Mouse (Mus musculus): ENCODE measurements at regions not wholly inside any gene's neighbourhood (a gene's known extent, or its start where the extent isn't known, plus 50 kb on each side); places are given as distances from the start of the nearest gene placed in this dataset.
"Not testable (repeated sequence)": the region's sequence is repeated elsewhere in the genome, so short reads cannot be mapped to it uniquely, and the experiment has no call there.

DNA sequence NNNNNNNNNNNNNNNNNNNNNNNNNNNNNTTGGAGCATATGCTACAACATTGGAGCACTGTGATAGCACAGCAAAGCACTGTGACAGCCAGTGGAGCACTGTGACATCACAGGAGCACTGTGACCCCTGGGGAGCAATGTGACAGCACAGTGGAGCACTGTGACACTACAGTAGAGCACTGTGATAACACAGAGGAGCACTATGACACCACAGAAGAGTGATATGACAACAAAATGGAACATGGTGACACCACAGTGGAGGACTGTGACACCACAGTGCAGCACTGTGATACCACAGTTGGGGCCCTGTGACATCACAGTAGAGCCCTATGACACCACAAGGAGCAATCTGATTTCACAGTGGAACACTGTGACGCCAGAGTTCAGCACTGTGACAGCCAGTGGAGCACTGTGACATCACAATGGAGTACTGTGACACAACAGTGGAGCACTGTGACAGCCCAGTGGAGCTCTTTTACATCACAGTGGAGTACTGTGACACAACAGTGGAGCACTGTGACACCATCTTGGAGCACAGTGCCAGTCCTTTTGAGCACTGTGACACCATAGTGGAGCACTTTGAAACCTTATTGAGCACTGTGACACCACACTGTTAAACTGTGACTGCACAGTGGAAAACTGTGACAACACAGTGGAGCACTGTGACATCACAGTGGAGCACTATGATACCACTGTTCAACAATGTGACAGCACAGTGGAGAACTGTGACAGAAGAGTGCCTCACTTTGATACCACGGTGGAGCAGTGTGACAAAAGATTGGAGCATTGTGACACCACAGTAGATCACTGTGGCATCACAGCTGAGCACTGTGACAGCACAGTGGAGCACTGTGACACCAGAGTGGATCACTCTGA lies 116.9 kb upstream of the Vmn1r2 start:
- DNase-seq (ENCODE audit: low spot score) = no peak

GRCm38 (mm10) chr4:3050847-3051135 lies 116.3 kb upstream of the Vmn1r2 start:
- DNase-seq (ENCODE audit: low spot score) = no peak

GRCm38 (mm10) chr4:3051212-3051611 lies 115.9 kb upstream of the Vmn1r2 start:
- peak; percentile 0 for DNase-seq (ENCODE audit: low spot score)

DNA sequence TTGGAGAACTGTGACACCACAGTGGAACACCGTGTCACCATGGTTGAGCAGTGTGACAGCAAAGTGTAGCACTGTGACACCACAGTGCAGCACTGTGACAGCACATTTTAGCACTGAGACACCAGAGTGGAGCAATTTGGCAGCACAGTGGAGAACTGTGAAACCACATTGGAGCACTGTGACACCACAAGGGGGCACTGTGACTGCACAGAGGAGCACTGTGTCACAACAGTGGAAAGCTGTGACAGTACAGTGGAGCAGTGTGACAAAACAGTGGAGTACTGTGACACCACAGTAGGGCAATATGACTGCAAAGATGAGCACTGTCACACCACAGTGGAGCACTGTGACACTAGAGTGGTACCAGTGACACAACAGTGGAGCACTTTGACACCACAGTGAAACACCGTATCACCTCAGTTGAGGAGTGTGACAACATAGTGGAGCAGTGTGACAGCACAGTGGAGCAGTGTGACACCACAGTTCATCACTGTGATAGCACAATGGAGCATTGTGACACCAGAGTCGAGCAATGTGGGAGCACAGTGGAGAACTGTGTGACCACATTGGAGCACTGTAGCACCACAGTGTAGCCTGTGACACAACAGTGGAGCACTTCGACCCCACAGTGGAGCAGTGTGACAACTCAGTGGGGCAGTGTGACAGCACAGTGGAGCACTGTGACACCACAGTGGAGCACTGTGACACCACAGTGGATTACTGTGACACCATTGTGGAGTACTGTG lies 114.6 kb upstream of the Vmn1r2 start:
- peak; percentile 1 for DNase-seq (ENCODE audit: low spot score)

DNA sequence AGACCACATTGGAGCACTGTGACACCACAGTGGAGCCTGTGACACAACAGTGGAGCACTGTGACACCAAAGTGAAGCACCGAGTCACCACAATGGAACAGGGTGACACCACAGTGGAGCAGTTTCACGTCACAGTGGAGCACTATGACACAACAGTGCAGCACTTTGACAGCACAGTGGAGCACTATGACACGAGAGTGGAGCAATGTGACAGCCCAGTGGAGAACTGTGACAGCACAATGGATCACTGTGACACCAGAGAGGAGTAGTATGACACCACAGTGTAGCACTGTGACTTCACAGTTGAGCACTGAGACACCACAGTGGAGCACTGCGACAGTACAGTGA lies 114.1 kb upstream of the Vmn1r2 start:
- peak; percentile 2 for DNase-seq (ENCODE audit: low spot score)

DNA sequence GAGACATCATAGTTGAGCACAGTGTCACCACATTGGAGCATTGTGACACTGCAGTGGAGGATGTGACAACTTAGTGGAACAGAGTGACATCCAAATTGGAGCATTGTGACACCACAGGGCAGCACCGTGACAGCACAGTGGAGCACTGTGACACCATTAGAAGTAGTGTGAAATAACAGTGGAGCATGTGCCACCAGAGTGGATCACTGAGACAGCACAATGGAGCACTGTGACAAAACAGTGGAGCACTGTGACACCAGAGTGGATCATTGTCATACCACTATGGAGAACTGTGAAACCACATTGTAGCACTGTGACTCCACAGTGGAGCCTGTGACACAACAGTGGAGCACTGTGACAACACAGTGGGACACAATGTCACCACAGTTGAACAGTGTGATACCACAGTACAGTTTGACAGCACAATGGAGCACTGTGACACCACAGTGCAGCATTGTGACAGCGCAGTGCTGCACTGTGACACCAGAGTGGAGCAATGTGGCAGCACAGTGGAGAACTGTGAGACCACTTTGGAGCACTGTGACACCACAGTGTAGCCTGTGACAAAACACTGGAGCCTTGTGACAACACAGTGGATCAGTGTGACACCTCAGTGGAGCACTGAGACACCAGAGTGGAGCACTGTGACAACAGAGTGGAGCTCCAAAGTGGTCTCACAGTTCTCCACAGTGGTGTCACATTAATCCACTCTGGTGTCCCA lies 113.5 kb upstream of the Vmn1r2 start:
- DNase-seq (ENCODE audit: low spot score) = no peak

GRCm38 (mm10) chr4:3054886-3055285 lies 112.2 kb upstream of the Vmn1r2 start:
- DNase-seq (ENCODE audit: low spot score) = no peak

- DNase-seq (ENCODE audit: low spot score) = no peak
These were observed 111.7 kb upstream of the Vmn1r2 start for GRCm38 (mm10) chr4:3055396-3055795.

GRCm38 (mm10) chr4:3059511-3060054 lies 107.5 kb upstream of the Vmn1r2 start:
- DNase-seq (ENCODE audit: low spot score) = peak; percentile 0

GRCm38 (mm10) chr4:3062027-3062605 lies 105.0 kb upstream of the Vmn1r2 start:
- no peak for DNase-seq (ENCODE audit: low spot score)

DNA sequence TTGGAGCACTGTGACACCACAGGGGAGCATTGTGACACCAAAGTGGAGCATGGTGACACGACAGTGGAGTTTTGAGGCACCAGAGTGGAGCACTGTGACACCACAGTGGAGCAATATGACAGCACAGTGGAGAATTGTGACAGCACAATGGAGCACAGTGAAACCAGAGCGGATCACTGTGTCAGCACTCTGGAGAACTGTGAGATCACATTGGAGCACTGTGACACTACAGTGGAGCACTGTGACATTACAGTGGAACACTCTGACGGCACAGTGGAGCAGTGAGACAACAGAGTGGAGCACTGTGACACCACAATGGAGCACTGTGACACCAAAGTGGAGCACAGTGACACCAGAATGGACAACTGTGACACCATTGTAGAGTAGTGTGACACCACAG lies 103.2 kb upstream of the Vmn1r2 start:
- no peak for DNase-seq (ENCODE audit: low spot score)

- DNase-seq (ENCODE audit: low spot score) = no peak
These were observed 102.5 kb upstream of the Vmn1r2 start for GRCm38 (mm10) chr4:3064571-3064970.

DNA sequence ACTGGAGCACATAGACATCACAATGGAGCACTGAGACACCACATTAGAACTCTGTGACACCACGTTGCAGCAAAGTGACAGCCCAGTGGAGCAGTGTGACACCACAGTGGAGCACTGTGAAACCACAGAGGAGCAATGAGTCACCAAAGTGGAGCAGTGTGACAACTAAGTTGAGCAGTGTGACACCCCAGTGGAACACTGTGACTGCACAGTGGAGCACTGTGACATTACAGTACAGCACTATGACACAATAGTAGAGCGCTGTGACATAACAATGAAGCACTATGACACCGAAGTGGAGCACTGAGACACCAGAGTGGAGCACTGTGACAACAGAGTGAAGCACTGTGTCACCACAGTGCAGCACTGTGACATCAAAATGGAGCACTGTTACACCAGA lies 101.8 kb upstream of the Vmn1r2 start:
- not testable (repeated sequence) for DNase-seq (ENCODE audit: low spot score)

DNA sequence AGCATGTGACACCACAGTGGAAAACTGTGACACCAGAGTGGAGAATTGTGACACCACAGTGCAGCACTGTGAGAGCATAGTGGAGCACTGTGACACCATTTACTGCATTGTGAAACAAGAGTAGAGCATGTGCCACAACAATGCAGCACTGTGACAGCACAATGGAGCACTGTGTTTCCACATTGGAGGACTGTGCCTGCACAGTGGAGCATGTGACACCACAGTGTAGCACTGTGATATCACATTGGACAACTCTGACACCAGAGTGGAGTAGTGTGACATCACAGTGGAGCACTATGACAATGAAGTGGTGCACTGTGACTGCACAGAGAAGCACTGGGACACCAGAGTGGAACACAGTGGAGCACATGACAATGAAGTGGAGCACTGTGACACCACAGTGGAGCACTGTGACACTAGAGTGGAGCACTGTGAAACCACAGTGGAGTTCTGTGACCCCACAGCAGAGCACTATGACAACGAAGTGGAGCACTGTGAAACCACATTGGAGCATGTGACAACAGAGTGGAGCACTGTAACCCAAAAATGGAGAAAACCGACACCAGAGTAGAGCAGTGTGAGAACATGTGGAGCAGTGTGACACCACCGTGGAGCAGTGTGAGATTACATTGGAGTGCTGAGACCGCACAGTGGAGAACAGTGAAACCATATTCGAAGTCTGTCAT lies 100.9 kb upstream of the Vmn1r2 start:
- no peak for DNase-seq (ENCODE audit: low spot score)

GRCm38 (mm10) chr4:3067265-3067664 lies 99.9 kb upstream of the Vmn1r2 start:
- DNase-seq (ENCODE audit: low spot score) = peak; percentile 0

DNA sequence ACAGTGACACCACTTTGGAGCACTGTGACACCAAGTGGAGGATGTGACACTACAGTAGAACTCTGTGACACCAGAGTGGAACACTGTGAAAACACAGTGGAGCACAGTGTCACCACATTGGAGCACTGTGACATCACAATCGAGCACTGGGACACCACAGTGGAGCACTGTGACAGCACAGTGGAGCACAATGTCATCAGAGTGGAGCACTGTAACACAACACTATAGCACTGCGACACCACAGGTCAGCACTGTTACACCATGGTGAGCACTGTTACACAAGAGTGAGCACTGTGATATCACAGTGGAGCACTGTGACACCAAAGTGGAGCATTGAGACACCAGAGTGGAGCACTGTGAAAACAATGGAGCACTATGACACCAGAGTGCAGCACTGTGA lies 99.5 kb upstream of the Vmn1r2 start:
- DNase-seq (ENCODE audit: low spot score) = peak; percentile 24

DNA sequence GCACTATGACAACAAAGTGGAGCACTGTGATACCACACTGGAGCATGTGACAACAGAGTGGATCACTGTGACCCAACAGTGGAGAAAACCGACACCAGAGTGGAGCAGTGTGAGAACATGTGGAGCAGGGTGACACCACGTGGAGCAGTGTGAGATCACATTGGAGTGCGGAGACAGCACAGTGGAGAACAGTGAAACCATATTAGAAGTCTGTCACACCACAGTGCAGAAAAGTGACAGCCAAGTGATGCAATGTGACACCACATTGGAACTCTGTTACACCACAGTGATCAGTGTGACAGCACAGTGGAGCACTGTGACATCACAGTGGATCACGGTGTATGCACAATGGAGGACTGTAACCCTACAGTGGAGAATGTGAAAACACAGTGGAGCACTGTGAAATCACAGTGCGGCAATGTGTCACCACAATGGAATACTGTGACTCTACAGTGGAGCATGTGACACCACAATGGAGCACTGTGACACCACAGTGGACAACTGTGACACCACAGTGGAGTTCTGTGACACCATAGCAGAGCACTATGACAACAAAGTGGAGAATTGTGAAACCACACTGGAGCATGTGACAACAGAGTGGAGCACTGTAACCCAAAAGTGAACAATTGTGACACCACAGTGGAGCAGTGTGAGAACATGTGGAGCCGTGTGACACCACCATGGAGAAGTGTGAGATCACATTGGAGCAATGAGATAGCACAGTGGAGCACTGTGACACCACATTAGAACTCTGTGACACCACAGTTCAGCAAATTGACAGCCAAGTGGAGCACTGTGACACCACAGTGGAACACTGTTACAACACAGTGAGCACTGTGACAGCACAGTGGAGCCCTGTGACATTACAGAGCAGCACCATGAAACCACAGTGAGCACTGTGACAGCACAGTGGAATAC lies 98.6 kb upstream of the Vmn1r2 start:
- DNase-seq (ENCODE audit: low spot score) = no peak

GRCm38 (mm10) chr4:3069341-3069740 lies 97.8 kb upstream of the Vmn1r2 start:
- DNase-seq (ENCODE audit: low spot score) = no peak

DNA sequence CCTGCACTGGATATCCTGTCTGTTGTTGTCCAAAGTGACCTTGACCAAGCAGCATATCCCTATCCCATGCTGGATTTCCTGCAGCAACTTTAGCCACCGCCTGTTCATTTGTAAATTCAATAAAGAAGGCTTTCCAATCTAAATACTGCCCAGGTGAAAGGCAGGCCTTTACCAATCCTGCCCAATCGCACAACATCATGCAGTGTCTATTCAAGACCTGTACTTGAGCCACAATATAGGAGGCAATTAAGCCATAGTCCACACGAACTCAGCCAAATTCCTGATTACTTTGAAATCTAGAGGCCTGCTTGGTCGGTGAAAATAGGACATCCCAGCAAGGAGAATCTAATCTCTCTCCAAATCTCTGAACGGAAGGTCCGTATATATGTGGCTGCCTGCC lies 95.8 kb upstream of the Vmn1r2 start:
- not testable (repeated sequence) for DNase-seq (ENCODE audit: low spot score)

DNA sequence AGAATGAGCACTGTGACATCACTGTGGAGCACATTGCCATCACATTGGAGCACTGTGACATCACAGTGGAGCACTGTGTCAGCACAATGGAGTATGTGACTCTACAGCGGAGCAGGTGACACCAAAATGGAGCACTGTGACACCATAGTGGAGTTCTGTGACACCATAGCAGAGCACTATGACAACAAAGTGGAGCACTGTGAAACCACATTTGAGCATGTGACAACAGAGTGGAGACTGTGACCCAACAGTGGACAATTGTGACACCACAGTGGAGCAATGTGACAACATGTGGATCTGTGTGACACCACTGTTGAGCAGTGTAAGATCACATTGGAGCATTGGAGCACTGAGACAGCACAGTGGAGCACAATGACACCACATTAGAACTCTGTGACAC lies 87.2 kb upstream of the Vmn1r2 start:
- DNase-seq (ENCODE audit: low spot score) = no peak

Data from gastrocnemius, adult 18-20 months (tissue).